Mouse (Mus musculus) right cerebral cortex, postnatal 4 days (tissue): ENCODE measurements at regions not wholly inside any gene's neighbourhood (a gene's known extent, or its start where the extent isn't known, plus 50 kb on each side); places are given as distances from the start of the nearest gene placed in this dataset.
"Not testable (repeated sequence)": the region's sequence is repeated elsewhere in the genome, so short reads cannot be mapped to it uniquely, and the experiment has no call there.

Experiments
- DNase-seq: peaks from one replicate; pipeline ENCODE4 v3.0.0-alpha.2; 2022

DNA sequence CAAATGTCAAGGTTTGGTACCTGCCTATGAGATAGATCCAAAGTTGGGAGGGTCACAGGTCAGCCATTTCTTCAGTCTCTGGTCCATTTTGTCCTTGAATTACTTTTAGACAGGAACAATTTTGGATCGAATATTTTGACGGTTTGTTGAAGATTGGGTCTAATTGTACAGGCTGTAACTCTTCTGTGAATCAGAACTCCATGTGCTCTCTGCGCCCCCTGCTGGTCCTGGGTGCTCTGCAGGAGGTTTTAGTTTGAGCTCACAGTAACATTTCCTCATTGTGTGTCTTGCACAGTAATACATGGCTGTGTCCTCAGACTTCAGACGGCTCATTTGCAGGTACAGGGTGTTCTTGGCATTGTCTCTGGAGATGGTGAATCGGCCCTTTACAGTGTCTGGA is 158.1 kb downstream of the Adam6a start:
- not testable (repeated sequence) for DNase-seq

DNA sequence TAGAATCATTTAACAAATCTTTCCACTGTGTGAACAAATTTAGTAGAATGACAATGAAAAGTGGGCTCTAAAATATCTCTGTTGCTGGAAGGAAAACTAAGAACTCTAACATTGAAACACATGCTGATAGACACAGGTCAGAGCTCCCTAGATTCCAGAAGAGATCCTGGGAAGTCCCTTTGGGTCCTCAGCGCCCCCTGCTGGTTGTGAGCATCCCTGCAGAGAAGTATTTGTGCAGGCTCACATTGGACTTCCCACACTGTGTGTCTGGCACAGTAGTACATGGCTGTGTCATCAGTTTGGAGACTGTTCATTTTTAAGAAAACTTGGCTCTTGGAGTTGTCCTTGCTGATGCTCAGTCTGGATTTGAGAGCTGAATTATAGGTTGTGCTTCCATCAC is 172.7 kb downstream of the Adam6a start:
- DNase-seq = peak; percentile 1

DNA sequence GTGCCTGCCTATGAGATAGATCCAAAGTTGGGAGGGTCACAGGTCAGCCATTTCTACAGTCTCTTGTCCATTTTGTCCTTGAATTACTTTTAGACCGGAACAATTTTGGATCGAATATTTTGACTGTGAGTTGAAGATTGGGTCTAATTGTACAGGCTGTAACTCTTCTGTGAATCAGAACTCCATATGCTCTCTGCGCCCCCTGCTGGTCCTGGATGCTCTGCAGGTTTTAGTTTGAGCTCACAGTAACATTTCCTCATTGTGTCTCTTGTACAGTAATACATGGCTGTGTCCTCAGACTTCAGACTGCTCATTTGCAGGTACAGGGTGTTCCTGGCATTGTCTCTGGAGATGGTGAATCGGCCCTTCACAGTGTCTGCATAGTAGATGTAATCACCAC is 192.1 kb downstream of the Adam6a start:
- peak; percentile 5 for DNase-seq

DNA sequence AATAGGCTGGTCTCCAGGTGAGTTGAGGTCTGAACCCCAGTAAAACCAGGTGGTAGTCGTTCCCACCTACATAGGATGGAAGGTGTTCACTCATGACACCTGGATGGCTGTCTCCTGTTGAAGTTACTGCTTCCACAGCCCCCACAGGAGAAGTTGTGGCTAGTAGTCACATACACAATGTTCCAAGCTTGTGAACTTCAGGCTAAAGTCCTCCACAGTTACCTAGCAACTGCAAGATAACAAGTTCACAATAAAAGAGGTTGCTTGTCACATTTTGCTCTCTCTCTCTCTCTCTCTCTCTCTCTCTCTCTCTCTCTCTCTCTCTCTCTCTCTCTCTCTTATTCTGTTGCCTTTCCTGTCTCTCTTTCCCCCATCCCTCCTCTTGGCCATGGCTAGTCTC is 202.6 kb downstream of the Adam6a start:
- no peak for DNase-seq

DNA sequence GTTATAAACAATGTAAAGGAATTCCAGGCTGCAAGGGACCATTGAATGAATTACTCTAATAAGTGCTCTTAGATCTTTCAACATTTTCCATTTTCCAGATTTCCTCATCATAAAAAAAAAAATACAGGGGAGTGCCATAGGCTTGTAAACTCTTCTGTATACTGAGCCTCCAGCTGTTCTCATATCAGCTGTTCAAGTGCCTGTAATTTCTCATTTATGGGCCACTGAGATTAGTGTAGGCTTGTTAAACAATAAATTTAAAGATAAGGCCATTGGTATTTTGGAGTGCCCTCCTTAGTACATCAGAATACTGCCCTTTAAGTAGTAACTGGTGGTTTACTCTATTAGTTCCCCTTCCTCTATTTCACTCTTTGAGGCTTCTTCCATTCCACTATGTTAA is 204.3 kb downstream of the Adam6a start:
- no peak for DNase-seq

DNA sequence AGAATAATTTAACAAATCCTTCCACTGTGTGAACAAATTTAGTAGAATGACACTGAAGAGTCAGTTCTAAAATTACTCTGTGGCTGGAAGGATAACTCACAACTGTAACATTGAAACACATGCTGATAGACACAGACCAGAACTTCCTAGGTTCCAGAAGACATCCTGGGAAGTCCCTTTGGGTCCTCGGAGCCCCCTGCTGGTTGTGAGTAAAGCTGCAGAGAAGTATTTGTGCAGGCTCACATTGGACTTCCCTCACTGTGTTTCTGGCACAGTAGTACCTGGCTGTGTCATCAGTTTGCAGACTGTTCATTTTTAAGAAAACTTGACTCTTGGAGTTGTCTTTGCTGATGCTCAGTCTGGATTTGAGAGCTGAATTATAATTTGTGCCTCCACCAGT is 225.9 kb downstream of the Adam6a start:
- DNase-seq = no peak

DNA sequence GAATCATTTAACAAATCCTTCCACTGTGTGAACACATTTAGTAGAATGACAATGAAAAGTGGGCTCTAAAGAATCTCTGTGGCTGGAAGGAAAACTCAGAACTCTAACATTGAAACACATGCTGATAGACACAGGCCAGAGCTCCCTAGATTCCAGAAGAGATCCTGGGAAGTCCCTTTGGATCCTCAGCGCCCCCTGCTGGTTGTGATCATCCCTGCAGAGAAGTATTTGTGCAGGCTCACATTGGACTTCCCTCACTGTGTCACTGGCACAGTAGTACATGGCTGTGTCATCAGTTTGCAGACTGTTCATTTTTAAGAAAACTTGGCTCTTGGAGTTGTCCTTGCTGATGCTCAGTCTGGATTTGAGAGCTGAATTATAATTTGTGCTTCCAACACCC is 252.2 kb downstream of the Adam6a start:
- peak; percentile 1 for DNase-seq

DNA sequence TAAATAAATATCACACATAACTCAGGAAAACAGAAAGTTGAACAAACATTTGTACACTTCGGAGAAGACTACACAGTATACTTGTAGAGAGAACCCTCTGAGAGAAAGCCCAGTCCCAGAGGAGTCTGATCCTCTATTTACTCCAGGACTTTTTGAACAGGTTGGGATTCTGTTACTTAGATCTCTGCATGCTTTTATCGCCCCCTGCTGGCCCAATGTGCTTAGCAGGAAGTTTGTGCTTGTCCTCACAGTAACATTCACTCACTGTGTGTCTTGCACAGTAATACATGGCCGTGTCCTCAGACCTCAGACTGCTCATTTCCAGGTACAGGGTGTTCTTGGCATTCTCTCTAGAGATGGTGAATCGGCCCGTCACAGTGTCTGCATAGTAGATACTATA is 282.7 kb downstream of the Adam6a start:
- DNase-seq = peak; percentile 1

DNA sequence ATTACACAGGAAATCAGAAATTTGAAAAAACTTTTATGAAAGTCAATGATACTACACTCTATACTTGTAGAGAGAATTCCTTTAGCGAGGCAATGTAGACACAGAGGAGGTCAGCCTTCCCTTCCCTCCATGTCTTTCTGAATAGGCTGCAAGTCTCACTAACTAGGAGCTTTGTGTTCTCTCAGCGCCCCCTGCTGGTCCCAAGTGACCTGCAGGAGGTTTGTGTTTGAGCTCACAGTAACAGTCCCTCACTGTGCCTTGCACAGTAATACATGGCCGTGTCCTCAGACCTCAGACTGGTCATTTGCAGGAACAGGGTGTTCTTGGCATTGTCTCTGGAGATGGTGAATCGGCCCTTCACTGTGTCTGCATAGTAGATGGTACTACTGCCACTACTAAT is 315.2 kb downstream of the Adam6a start:
- DNase-seq = peak; percentile 6

DNA sequence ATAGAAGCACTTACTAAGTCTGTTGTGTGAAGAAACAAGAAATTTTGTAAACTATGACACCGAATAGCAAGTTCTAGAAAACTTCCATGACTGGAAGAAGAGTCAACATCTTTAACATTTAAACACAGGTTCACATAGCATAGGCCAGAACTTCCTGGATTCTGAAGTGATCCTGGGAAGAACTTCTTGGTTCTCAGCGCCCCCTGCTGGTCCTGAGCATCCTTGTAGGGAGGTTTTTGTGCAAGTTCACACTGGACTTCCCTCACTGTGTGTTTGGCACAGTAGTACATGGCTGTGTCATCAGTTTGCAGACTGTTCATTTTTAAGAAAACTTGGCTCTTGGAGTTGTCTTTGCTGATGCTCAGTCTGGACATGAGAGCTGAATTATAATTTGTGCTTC is 335.1 kb downstream of the Adam6a start:
- no peak for DNase-seq

DNA sequence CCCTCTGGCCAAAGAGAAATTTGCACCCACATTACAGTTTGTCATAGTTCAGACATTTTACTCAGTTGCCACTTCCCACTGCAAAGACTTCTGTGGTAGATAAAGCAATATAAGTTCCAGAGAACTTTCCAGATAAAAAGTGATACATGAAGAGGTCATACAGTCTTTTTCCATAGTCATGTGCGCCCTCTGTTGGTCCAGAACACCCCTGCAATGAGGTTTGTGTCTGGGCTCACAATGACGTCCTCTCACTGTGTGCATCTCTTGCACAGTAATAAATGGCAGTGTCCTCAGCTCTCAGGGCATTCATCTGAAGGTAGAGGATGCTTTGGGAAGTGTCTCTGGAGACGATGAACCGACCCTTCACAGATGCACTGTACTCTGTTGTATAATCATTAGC is 352.4 kb downstream of the Adam6a start:
- DNase-seq = no peak

DNA sequence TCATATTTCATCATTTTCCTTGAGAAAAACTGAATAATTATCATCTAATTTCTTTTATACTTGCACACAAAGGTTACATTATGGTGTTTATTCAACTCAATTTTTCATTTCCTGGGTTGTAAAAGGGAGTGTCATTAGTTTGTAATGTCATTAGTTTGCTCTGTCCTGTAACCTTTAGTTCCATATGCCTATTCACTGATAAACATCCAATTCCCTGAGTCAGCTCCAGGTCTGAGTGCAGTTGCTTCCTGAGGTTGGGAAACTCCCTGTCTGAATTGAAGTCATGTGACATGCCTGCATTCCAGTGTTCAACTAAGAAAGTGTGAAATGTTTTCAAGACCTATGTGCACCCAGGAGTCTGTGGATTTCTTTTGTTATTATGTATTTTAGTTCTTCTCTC is 362.8 kb downstream of the Adam6a start:
- DNase-seq = no peak

DNA sequence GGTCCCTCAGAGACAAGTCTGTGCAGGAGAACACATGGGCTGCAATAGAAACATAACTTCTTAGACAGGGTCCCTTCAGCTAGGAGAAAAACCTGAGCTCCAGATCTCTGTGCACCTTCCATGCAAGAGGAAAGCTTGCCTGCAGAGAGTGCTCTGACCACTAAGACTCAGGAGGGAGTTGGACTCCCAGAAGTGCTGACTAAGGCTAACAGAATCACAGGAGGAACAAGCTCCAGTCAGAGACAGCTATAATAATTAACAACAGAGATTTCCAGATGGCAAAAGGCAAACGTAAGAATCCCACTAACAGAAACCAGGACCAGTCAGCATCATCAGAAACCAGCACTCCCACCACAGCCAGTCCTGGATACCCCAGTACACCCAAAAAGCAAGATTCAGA is 364.0 kb downstream of the Adam6a start:
- no peak for DNase-seq

DNA sequence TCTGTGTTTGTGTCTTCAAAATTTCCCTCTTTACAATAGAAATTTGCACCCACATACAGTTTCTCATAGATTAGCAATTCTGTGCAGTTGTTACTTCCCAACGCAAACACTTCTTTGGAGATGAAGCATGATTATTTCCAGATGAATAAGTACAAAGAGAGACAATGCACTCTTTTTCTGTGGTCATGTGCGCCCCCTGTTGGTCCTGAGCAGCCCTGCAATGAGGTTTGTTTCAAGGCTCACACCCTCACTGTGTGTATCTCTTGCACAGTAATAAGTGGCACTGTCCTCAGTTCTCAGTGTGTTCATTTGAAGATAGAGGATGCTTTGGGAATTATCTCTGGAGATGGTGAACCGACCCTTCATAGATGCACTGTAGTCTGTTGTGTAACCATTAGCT is 368.1 kb downstream of the Adam6a start:
- DNase-seq = no peak

DNA sequence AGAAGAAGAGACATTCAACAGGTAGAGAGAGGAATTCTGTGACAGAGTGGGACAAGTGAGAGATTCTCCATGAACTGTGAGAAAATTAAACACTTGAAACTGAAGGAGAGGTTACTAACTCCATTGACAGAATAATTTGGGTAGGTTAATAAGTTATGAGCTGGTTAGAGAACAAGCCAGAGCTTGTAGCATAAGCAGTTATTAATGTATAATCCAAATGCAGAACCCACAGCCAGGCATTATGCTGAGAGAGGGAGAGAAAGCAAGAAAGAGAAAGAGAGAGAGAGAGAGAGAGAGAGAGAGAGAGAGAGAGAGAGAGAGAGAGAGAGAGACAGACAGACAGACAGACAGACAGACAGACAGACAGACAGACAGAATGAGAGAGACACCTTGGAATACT is 397.0 kb downstream of the Adam6a start:
- DNase-seq = no peak

DNA sequence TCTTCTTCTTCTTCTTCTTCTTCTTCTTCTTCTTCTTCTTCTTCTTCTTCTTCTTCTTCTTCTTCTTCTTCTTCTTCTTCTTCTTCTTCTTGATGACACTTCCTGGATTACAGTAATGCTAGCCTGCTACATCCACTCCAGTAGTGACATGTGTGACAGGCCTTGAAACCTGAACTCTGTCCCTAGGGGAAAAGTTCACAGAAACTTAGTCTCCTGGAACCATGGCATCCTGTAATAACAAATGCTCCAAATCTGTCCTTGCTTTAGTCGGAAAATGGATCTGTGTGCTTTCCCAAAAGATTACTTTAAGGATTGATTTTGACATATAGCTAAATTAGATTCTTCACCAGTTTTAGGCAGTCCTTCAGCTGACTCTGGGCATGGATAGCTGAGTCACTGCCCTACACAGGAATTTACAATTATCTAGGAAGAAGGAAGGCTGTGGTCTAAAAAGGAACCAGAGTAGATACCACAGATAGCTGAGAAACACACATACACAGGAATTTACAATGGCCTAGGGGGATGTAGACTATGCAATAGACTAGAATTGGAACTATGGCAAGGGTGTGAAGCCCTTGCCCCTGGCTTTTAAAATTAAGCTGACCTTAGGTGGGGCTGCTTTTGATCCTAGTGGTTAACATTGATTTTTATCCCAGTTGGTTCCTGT is 400.1 kb downstream of the Adam6a start:
- not testable (repeated sequence) for DNase-seq

DNA sequence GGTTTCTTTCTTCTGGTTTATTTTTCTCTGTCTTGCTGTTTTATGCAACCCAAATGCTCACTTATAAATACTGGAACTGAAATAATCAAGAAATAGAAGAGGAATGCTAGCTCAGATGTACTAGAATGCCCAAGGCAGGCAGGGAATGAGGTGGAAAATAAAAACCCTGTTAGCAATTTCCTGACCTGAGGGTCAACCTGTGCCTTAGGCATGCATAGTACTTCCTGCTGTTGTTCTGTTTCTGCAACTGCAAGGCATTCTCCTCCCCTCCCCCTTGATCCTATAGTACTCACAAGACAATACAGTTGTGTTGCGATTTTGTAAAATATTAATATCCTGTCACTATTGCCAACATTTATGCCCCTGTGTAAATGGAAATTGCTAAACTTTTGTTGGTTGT is 402.1 kb downstream of the Adam6a start:
- not testable (repeated sequence) for DNase-seq

DNA sequence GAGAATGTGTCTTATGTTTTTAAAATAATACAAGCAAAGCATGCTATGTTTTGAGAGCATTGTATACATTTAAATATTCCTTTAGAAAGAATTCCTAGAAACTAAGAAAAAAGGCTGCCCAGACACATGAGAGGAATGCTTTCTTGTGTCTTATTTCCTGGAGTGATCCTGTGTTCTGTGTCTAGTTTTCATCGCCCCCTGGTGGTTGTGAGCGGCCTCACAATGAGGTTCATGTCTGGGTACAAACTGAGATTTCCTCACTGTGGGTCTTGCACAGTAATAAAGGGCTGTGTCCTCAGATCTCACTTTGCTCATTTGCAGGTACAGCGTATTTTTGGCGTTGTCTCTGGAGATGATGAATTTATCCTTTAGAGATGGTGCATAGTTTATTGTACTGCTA is 404.3 kb downstream of the Adam6a start:
- DNase-seq = not testable (repeated sequence)

DNA sequence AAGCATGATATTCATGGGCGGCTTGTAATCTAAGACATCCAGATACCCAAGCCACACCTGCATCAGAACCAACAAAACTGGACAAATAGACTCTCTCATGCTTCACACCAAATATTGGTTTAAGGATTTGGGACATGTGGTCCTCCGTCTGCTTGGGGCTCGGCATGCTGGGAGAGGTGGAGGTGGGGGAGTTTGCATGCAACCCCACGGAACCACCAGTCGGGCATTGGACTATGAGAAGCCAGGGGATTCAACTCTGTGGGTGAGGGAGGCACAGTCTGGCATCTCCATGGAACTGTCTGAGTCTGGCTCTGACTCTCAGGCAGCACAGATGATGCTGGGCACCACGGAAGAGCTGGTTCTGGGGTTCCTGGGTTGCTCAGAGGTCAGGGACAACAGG is 430.6 kb downstream of the Adam6a start:
- DNase-seq = no peak

DNA sequence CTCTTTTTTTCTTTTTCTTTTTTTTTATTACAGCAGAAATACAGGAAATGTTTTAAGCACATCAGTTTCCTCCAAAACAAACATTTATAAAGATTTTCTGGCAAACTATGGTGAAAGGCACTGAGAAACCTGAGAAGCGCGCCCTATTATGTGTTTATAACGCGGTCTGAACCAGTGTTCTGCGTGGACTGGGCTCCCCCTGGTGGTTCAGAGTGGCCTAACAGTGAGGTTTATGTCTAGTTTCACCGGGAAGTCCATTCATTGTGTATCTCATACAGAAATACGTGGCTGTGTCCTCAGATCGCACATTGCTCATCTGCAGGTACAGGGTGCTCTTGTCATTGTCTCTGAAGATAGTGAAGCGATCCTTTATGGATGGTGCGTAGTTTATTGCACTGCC is 437.9 kb downstream of the Adam6a start:
- peak; percentile 78 for DNase-seq

DNA sequence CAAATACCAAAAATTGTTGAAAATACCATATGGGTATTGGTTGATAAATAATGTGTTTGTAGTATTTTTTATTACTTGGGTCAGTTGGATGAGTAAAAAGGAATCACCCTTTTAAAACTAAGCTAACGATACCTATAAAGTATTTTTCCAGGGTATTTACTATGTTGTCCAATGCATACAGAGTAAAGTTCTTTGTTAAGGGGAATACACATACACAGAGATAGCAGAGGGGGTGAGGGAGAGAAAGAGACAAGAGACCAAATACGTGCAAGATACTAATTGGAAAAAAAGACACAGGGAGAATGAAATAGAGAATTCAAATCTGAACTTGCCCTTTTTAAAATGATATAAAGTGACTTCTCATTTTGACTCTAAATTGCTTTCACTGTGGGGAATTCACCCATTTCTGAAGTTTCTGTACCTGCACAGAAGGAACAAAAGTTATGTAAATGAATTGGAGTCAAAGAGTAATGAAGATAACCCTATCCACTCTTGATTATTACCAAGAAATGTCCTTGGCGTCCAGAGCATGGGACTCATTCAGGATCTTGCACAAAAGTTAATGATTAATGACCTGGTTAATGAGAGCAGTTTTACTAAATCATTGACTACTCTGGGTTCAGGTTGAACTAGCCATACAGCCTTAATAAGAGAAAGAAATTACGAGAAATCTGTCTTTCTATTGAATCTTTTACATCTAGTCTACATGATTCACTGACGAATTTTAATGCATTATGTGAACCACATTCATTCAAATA is 443.7 kb downstream of the Adam6a start:
- DNase-seq = no peak

DNA sequence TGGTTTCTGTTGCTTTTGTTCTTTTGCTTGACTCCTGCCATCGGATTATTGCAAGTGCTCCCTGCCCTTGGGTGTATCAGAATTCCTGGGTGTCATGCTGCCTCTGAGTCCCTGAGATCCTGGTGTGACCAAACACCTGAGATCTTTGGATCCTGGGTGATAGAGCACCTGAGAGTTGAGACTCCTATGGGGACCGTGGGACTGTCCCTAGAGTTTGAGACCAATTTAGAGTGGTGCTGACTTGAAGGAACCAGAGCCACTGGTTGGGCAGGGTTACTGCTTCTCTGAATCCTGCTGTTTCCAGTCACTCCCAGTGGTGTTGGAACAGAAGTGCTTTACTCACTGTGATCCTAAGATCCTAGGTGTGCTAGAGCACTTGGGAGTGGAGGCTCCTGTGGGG is 448.7 kb downstream of the Adam6a start:
- no peak for DNase-seq

DNA sequence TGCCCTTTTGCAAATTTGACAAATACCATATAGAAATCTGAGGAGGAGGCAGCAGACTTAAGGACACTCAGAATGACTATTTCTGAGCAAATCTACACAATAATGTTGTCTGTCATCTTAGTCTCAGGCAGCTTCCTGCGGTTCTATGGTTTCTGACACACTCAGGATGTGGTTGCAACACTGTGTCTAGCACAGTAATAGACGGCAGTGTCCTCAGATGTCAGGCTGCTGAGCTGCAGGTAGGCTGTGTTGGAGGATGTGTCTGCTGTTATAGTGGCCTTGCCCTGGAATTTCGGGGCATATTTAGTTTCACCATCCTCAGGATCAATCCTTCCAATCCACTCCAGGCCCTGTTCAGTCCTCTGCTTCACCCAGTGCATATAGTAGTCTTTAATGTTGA is 450.6 kb downstream of the Adam6a start:
- DNase-seq = not testable (repeated sequence)

DNA sequence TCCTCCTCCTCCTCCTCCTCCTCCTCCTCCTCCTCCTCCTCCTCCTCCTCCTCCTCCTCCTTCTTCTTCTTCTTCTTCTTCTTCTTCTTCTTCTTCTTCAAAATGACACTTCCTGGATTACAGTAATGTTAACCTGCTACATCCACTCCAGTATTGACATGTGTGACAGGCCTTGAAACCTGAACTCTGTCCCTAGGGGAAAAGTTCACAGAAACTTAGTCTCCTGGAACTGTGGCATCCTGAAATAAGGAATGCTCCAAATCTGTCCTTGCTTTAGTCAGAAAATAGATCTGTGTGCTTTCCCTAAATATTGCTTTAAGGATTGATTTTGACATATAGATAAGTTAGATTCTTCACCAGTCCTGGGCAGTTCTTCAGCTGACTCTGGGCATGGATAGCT is 464.8 kb downstream of the Adam6a start:
- DNase-seq = not testable (repeated sequence)

DNA sequence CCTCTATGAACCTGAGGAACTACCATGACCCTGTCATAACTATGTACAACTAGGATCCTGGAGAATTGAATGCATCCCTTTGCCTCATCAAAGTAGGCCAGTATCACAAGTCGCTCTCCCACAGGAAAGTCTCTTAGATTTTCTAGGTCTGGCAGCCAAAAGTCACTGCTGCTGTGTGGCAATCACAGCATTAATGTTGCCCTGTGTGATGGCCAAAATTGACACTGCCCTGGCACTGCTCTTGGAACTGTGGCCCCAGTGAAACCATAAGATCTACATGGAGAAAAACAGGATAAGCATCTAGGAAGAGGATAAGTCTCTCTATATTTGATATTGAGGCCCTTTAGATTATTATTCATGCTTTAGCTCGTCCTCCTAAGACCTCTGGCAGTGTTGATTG is 465.7 kb downstream of the Adam6a start:
- DNase-seq = no peak
